Mouse (Mus musculus) common myeloid progenitor, adult 5-6 weeks (primary cell): Measurements from ENCODE around the gene Fdps. TPM values are rescaled to one million over a fixed set of nuclear protein-coding genes. Genes with fewer than 3 reads are reported as not detected.
"Not testable (repeated sequence)": the region's sequence is repeated elsewhere in the genome, so short reads cannot be mapped to it uniquely, and the experiment has no call there.

Experiments
- ATAC-seq: replicated peaks from 2 replicates; pipeline ENCODE4 v1.8.0; 2016; ENCODE audit warnings: low read depth, mild to moderate bottlenecking, moderate TSS enrichment, inconsistent platforms; ENCODE audit not compliant: poor library complexity, severe bottlenecking
- total RNA-seq: library from RNA; stranded (forward); fragments of 200-1000, 187-1606 nt; gene quantifications from 2 replicates; pipeline ENCODE4 v1.2.3, GENCODE M21; 2017

Fdps gene
- total RNA-seq, 1 experiment from 2014 or later, result 102 TPM

GRCm38 (mm10) chr3:89103291-89103595, 1.5 kb upstream of the Fdps start:
- no peak for ATAC-seq

- no peak for ATAC-seq
These were observed 934 bp upstream of the Fdps start for GRCm38 (mm10) chr3:89102495-89103290.

GRCm38 (mm10) chr3:89101459-89101811, 324 bp downstream of the Fdps start:
- ATAC-seq, result peak; percentile 33

GRCm38 (mm10) chr3:89100811-89101210, 948 bp downstream of the Fdps start, which contains the start of gene Gm43738:
Gm43738 (minus strand) TSS chr3:89101099.
- ATAC-seq, result no peak

GRCm38 (mm10) chr3:89094021-89094420, 7.7 kb downstream of the Fdps start:
- ATAC-seq, result no peak

- ATAC-seq, result peak; percentile 61
These were observed 8.6 kb downstream of the Fdps start, which contains the start of gene Rusc1 for GRCm38 (mm10) chr3:89093175-89093574. Rusc1 (minus strand) TSS chr3:89093311.

- no peak for ATAC-seq
These were observed 9.2 kb downstream of the Fdps start for GRCm38 (mm10) chr3:89092509-89093090.

GRCm38 (mm10) chr3:89091811-89092508, 9.8 kb downstream of the Fdps start:
- ATAC-seq, result no peak

GRCm38 (mm10) chr3:89090694-89091655, 10.8 kb downstream of the Fdps start:
- peak; percentile 13; the same call in 1 of the 2 replicates for ATAC-seq

GRCm38 (mm10) chr3:89089882-89090591, 11.7 kb downstream of the Fdps start:
- ATAC-seq, result peak; percentile 78

- no peak for ATAC-seq
These were observed 12.8 kb downstream of the Fdps start for GRCm38 (mm10) chr3:89088974-89089373.

GRCm38 (mm10) chr3:89087338-89088110, 14.2 kb downstream of the Fdps start:
- ATAC-seq, result peak; percentile 34

GRCm38 (mm10) chr3:89084654-89085190, 17.0 kb downstream of the Fdps start:
- no peak for ATAC-seq

- no peak for ATAC-seq
These were observed 17.6 kb downstream of the Fdps start for GRCm38 (mm10) chr3:89084133-89084532.

- ATAC-seq, result not testable (repeated sequence)
These were observed 19.5 kb downstream of the Fdps start for GRCm38 (mm10) chr3:89082287-89082686.

GRCm38 (mm10) chr3:89077383-89077782, 24.4 kb downstream of the Fdps start:
- ATAC-seq, result no peak

GRCm38 (mm10) chr3:89067265-89067664, 34.5 kb downstream of the Fdps start:
- ATAC-seq, result no peak

- no peak for ATAC-seq
These were observed 40.1 kb downstream of the Fdps start for GRCm38 (mm10) chr3:89061696-89062095.
